Mouse (Mus musculus): Measurements from ENCODE around the gene Ano6. TPM values are rescaled to one million over a fixed set of nuclear protein-coding genes. Genes with fewer than 3 reads are reported as not detected.

The Ano6 gene
- total and polyA plus RNA-seq, 3 experiments: 14.9 to 27.0 (median 18.4) TPM

DNA sequence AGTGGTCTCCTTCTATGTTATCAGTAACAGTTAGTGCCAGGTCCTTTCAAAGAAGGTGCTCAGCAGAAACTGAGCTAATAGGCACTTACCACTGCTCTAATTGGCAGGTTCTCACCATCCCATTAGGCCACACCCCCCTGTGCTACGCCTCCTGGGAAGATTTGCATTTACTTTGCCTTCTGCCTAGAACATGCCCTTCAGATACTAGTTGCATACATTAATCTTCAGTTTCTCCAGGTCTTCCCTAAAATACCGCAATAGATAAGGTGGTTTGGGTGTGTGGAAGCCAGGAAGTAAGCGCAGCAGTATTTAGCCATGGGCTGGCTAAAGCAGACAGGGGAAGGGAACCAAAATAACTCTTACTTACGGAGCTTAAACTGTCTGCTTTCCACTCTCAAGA is 4.0 kb upstream of the Ano6 start:
- no peak overlapping the region for H3K4me2 ChIP-seq (ENCODE audit: insufficient read depth, low read depth, poor library complexity, severe bottlenecking)
- no peak overlapping the region for H3K9ac ChIP-seq (ENCODE audit: insufficient read depth, low read depth)
- DNase-seq (ENCODE audit: extremely low read depth): no peak
- dilution Hi-C loops (cut with MboI; ENCODE audit: extremely low pct_ligation_motif_present, extremely low pct_unique_long_range_greater_than_20kb, low sequenced_read_pairs): no loop called here
- H3K27me3 ChIP-seq (replicated peaks): no peaks in the 10 kb centered on the region
- H3K79me2 ChIP-seq (replicated peaks; ENCODE audit: control insufficient read depth, extremely low read depth, insufficient read depth, poor library complexity, severe bottlenecking): peaks cover 3% of the 10 kb centered on the region; the same call in 1 of the 2 replicates
- no peak overlapping the region for H3K4me3 ChIP-seq (replicated peaks in 1 of 3; ENCODE audit: low read depth in 2 of 3, low read length in 2 of 3, poor library complexity in 1 of 3)
- TF ChIP-seq MEF2A (IDR thresholded peaks at IDR 0.05; ENCODE audit: borderline replicate concordance, low read depth, low read length): no peak
- no peak for TF ChIP-seq CHD1 (IDR thresholded peaks at IDR 0.05; ENCODE audit: low read depth, low read length)
- no peak for TF ChIP-seq GABPA (IDR thresholded peaks at IDR 0.05; ENCODE audit: insufficient replicate concordance, low read depth, low read length)
- H3K9me3 ChIP-seq (replicated peaks; ENCODE audit: low read length): peaks cover 4% of the 10 kb centered on the region
- H3K27ac ChIP-seq (ENCODE audit: insufficient read depth, low read depth): no peak overlapping the region
- peaks cover 0 to 7% of the 10 kb centered on the region in 2 experiments for H3K36me3 ChIP-seq (replicated peaks in 1 of 2; ENCODE audit: control insufficient read depth in 1 of 2, insufficient read depth in 1 of 2, low read length in 1 of 2)
- peaks cover 0 to 10% of the 10 kb centered on the region in 2 experiments; a peak in 3 of 4 replicates for H3K4me1 ChIP-seq (ENCODE audit: control insufficient read depth in 1 of 2, insufficient read depth in 2 of 2)
- in situ Hi-C loops (cut with MboI; ENCODE audit: low pct_ligation_motif_present, low pct_unique_long_range_greater_than_20kb, low sequenced_read_pairs): no loop called here

DNA sequence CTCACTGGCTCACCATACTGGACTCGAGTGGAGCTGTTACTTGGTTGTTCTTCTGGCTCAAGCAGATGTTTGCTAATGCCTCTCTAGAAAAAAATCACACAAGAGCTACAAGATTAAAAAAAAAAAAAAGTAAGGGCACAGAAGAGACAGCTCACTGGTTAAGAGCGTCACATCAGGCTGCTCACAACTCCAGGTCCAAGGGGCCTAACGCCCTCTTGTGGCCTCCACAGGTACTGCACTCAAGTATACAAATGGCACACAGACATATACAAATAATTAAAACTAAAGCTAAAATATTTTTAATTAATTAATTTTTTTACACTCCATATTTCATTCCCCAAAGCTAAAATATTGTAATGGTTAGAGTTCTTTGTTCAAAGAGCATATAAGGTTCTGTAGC is 3.1 kb upstream of the Ano6 start:
- peak; percentile 41 to 52 for TF ChIP-seq CTCF (conservative IDR thresholded peaks at IDR 0.05 in 1 of 2, IDR thresholded peaks at IDR 0.05 in 1 of 2; ENCODE audit: low read depth in 2 of 2, low read length in 2 of 2)
- TF ChIP-seq ETS1 (conservative IDR thresholded peaks at IDR 0.05; ENCODE audit: low read depth, low read length): no peak
- no peak for TF ChIP-seq TCF12 (IDR thresholded peaks at IDR 0.05; ENCODE audit: low read depth, low read length)
- no peak for TF ChIP-seq E2F4 (IDR thresholded peaks at IDR 0.05; ENCODE audit: insufficient replicate concordance, low read depth, low read length)
- no peak for TF ChIP-seq MAFK (IDR thresholded peaks at IDR 0.05; ENCODE audit: insufficient replicate concordance, low read length)
- TF ChIP-seq SMC3 (IDR thresholded peaks at IDR 0.05; ENCODE audit: low read depth, low read length): no peak

DNA sequence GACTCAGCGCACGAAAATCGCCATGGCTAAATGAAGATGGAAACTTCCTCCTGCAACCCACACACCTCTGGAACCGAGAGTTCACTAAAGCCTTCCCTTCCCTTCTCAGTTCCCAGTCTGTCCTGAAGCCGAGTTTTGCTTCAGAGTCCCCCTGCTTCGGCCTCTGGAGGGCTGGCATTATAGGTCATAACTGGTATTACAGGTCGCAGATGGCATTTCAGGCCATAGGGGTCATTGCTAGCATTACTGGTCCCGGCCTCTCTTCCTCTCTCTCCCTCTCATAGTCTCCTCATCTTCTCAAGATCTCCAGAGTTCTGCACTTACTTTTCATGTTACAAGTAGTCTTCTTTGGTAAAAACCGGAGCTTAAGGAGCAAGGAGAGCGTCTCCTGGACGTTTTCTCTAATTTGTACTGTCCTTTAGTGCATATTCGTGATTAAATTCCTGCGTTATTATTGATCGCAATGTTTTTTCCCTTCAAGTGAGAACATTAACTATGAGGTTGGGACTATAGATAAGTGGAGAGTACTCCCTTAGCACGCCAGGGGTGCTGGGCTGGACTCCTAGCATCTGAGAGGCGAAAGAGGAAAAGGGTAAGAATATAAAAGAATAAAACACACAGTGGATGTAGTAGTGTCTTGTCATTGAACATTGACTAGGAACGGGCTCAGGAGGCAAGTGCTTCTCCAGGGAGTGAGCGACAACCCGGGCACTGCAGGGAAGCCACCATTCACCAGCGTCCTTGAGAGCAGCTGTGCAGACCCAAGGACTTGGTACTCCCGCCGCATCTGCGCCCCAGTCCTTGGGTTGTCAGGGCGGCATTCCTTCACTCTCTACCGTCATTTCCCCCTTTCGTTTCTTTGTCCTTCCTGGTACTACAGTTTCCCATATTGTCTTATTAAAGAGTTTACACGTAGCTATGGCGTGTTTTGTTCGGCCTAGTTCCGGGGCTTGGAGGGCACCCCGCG is 798 bp upstream of the Ano6 start:
- Histone ChIP-seq H3K9me3 (replicated peaks; ENCODE audit: low read length) (peaks cover 4% of the 10 kb centered on the region), H3K4me3 (replicated peaks in 1 of 3; ENCODE audit: low read depth in 2 of 3, low read length in 2 of 3, poor library complexity in 1 of 3) (peak overlapping the region; percentile 54 to 91 (median 66)), H3K27me3 (replicated peaks) (no peaks in the 10 kb centered on the region), H3K27ac (ENCODE audit: insufficient read depth, low read depth) (peak overlapping the region; percentile 12), H3K79me2 (replicated peaks; ENCODE audit: control insufficient read depth, extremely low read depth, insufficient read depth, poor library complexity, severe bottlenecking) (peaks cover 30% of the 10 kb centered on the region), H3K4me1 (ENCODE audit: control insufficient read depth in 1 of 2, insufficient read depth in 2 of 2) (peaks cover 8 to 37% of the 10 kb centered on the region in 2 experiments), H3K9ac (ENCODE audit: insufficient read depth, low read depth) (peak overlapping the region; percentile 46), H3K36me3 (replicated peaks in 1 of 2; ENCODE audit: control insufficient read depth in 1 of 2, insufficient read depth in 1 of 2, low read length in 1 of 2) (peaks cover 0 to 15% of the 10 kb centered on the region in 2 experiments), H3K4me2 (ENCODE audit: insufficient read depth, low read depth, poor library complexity, severe bottlenecking) (peak overlapping the region; percentile 68)
- TF ChIP-seq MYC (IDR thresholded peaks at IDR 0.05; ENCODE audit: low read depth, low read length) (peak; percentile 66; the same call in 1 of the 2 replicates), GABPA (IDR thresholded peaks at IDR 0.05; ENCODE audit: insufficient replicate concordance, low read depth, low read length) (no peak), IRF4 (IDR thresholded peaks at IDR 0.05; ENCODE audit: low read depth, low read length) (0 out of 2 replicates have a peak, but pooled peaks have one; percentile 16), POLR2AphosphoS2 (IDR thresholded peaks at IDR 0.05; ENCODE audit: low read depth, low read length) (no peak), TBP (conservative IDR thresholded peaks at IDR 0.05; ENCODE audit: low read depth, low read length) (0 out of 2 replicates have a peak, but pooled peaks have one; percentile 1)
- in situ Hi-C loops (cut with MboI; ENCODE audit: low pct_ligation_motif_present, low pct_unique_long_range_greater_than_20kb, low sequenced_read_pairs): no loop called here
- DNase-seq (ENCODE audit: extremely low read depth): peak; percentile 27
- dilution Hi-C loops (cut with MboI; ENCODE audit: extremely low pct_ligation_motif_present, extremely low pct_unique_long_range_greater_than_20kb, low sequenced_read_pairs): no loop called here

More for the DNA sequence above, 3.1 kb upstream of the Ano6 start:
- no peak overlapping the region for H3K4me2 ChIP-seq (ENCODE audit: insufficient read depth, low read depth, poor library complexity, severe bottlenecking)
- dilution Hi-C loops (cut with MboI; ENCODE audit: extremely low pct_ligation_motif_present, extremely low pct_unique_long_range_greater_than_20kb, low sequenced_read_pairs): no loop called here
- no peak overlapping the region for H3K4me3 ChIP-seq (replicated peaks in 1 of 3; ENCODE audit: low read depth in 2 of 3, low read length in 2 of 3, poor library complexity in 1 of 3)
- in situ Hi-C loops (cut with MboI; ENCODE audit: low pct_ligation_motif_present, low pct_unique_long_range_greater_than_20kb, low sequenced_read_pairs): no loop called here
- peaks cover 8% of the 10 kb centered on the region for H3K79me2 ChIP-seq (replicated peaks; ENCODE audit: control insufficient read depth, extremely low read depth, insufficient read depth, poor library complexity, severe bottlenecking)
- H3K4me1 ChIP-seq (ENCODE audit: control insufficient read depth in 1 of 2, insufficient read depth in 2 of 2): peaks cover 0 to 15% of the 10 kb centered on the region in 2 experiments; a peak in 3 of 4 replicates
- H3K9ac ChIP-seq (ENCODE audit: insufficient read depth, low read depth): no peak overlapping the region
- H3K27ac ChIP-seq (ENCODE audit: insufficient read depth, low read depth): no peak overlapping the region
- peaks cover 4% of the 10 kb centered on the region for H3K9me3 ChIP-seq (replicated peaks; ENCODE audit: low read length)
- H3K36me3 ChIP-seq (replicated peaks in 1 of 2; ENCODE audit: control insufficient read depth in 1 of 2, insufficient read depth in 1 of 2, low read length in 1 of 2): peaks cover 0 to 7% of the 10 kb centered on the region in 2 experiments
- no peaks in the 10 kb centered on the region for H3K27me3 ChIP-seq (replicated peaks)
- no peak for DNase-seq (ENCODE audit: extremely low read depth)

Data from CH12.LX (cell line).